Mouse (Mus musculus) ovary, adult 10 weeks (tissue): ENCODE measurements around the gene Olfr456. TPM values are rescaled to one million over a fixed set of nuclear protein-coding genes. Genes with fewer than 3 reads are reported as not detected.

ENCODE experiments used
- polyA plus RNA-seq: library from polyadenylated mRNA; stranded (reverse); fragments of 350-450 nt; fragmentation: Illumina TruSeq; extraction: RNeasy Lipid Tissue Mini Kit (QIAGEN cat#74804); gene quantifications from one replicate; pipeline ENCODE4 v1.2.3, GENCODE M21; 2014

The Olfr456 gene
- polyA plus RNA-seq: not detected

GRCm38 (mm10) chr6:42487114-42487513 lies at the start of gene Olfr456:
Gene Olfr456, minus strand, starts transcription at chr6:42487214.

GRCm38 (mm10) chr6:42476235-42476634 lies 10.8 kb downstream of the Olfr456 start, which contains the start of gene Olfr457:
Gene Olfr457, minus strand, starts transcription at chr6:42476335.

GRCm38 (mm10) chr6:42465096-42465495 lies 21.9 kb downstream of the Olfr456 start, which contains the start of gene Olfr458:
Gene Olfr458, minus strand, starts transcription at chr6:42465196.

Other genes starting within 250 kb of the Olfr456 start
- 17.2 TPM for gene Gstk1, start 241.3 kb downstream of the Olfr456 start, polyA plus RNA-seq
- 0.71 TPM for gene Tmem139, start 225.2 kb downstream of the Olfr456 start, polyA plus RNA-seq
- 72.2 TPM for gene Casp2, start 222.2 kb downstream of the Olfr456 start, polyA plus RNA-seq
- 0.11 TPM for gene Clcn1, start 200.5 kb downstream of the Olfr456 start, polyA plus RNA-seq
- 0.11 TPM for gene Fam131b, start 162.6 kb downstream of the Olfr456 start, polyA plus RNA-seq
- gene Zyx, start 137.6 kb downstream of the Olfr456 start, polyA plus RNA-seq: 2.1 TPM
- 0.20 TPM for gene Epha1, start 113.9 kb downstream of the Olfr456 start, polyA plus RNA-seq
- not detected for gene Tas2r143, start 87.0 kb downstream of the Olfr456 start, polyA plus RNA-seq
- gene Tas2r135, start 81.8 kb downstream of the Olfr456 start, polyA plus RNA-seq: not detected
- not detected for gene Tas2r126, start 52.7 kb downstream of the Olfr456 start, polyA plus RNA-seq
- gene Olfr458, start 22.0 kb downstream of the Olfr456 start, polyA plus RNA-seq: not detected
- gene Olfr457, start 10.9 kb downstream of the Olfr456 start, polyA plus RNA-seq: not detected
- not detected for gene Olfr455, start 60.4 kb upstream of the Olfr456 start, polyA plus RNA-seq
- gene Tcaf3, start 110.5 kb upstream of the Olfr456 start, polyA plus RNA-seq: not detected
- gene Tcaf2, start 158.0 kb upstream of the Olfr456 start, polyA plus RNA-seq: 13.4 TPM
- 178 TPM for gene Tcaf1, start 222.9 kb upstream of the Olfr456 start, polyA plus RNA-seq